Mouse (Mus musculus) MEL (cell line): ENCODE measurements around the gene Arhgef3.

Experiments used
- CTCF ChIP-seq, 3 experiments: IDR thresholded peaks in 2 of 3; conservative IDR thresholded peaks in 1 of 3; 2 replicates each; pipeline ENCODE4 v1.5.1; 2011 to 2012; ENCODE audit warnings: low read length in 3 of 3, low read depth in 2 of 3, mild to moderate bottlenecking in 2 of 3, improper control_type of control experiment in 1 of 3, inconsistent platforms in 1 of 3, mixed read lengths in 1 of 3, moderate library complexity in 1 of 3; ENCODE audit not compliant: control insufficient read depth in 1 of 3, insufficient read depth in 1 of 3, poor library complexity in 1 of 3, severe bottlenecking in 1 of 3
- EP300 ChIP-seq, 2 experiments: IDR thresholded peaks; 2 replicates each; pipeline ENCODE4 v1.6.1; 2011; ENCODE audit warnings: improper control_type of control experiment in 2 of 2, low read length in 2 of 2, low read depth in 1 of 2, mild to moderate bottlenecking in 1 of 2
- GATA1 ChIP-seq: IDR thresholded peaks from 2 replicates; pipeline ENCODE4 v1.6.1; 2011; ENCODE audit warnings: low read depth, low read length, improper control_type of control experiment
- MAFK ChIP-seq: IDR thresholded peaks from 2 replicates; pipeline ENCODE4 v1.6.1; 2011; ENCODE audit warnings: low read depth, mild to moderate bottlenecking, low read length, improper control_type of control experiment, borderline replicate concordance
- USF2 ChIP-seq, 2 experiments: IDR thresholded peaks; 2 replicates each; pipeline ENCODE4 v1.6.1; 2011 to 2012; ENCODE audit warnings: improper control_type of control experiment in 2 of 2, low read length in 2 of 2, borderline replicate concordance in 1 of 2, inconsistent platforms in 1 of 2, low read depth in 1 of 2, mild to moderate bottlenecking in 1 of 2; ENCODE audit not compliant: insufficient read depth in 1 of 2

GRCm38 (mm10) chr14:27151432-27151831 is 36.7 kb downstream of the Arhgef3 start:
- TF ChIP-seq CTCF (IDR thresholded peaks at IDR 0.05 in 2 of 3, conservative IDR thresholded peaks at IDR 0.05 in 1 of 3; ENCODE audit: control insufficient read depth in 1 of 3, insufficient read depth in 1 of 3, low read depth in 2 of 3, low read length in 3 of 3, poor library complexity in 1 of 3, severe bottlenecking in 1 of 3) (no peak), MAFK (no peak), GATA1 (no peak), USF2 (IDR thresholded peaks at IDR 0.05; ENCODE audit: borderline replicate concordance in 1 of 2, insufficient read depth in 1 of 2, low read depth in 1 of 2, low read length in 2 of 2) (no peak), EP300 (IDR thresholded peaks at IDR 0.05; ENCODE audit: low read depth in 1 of 2, low read length in 2 of 2) (no peak)
